In genomic region chr6:4488966-4489365, GRCm38 (mm10) we compare ENCODE assay signal across 10 mouse cellular contexts. TPM values are rescaled to one million over a fixed set of nuclear protein-coding genes. Genes with fewer than 3 reads are reported as not detected.
DNase-seq lines count a peak whose midpoint lies in the region; ATAC-seq and TF ChIP-seq lines count a peak whose summit lies in the region.
"Had no signal": no experiment of that assay in that cellular context is flagged by ENCODE, and none has a peak within 500 bp of the region (broad histone marks: within the 10 kb centered on the region; RNA-seq: fewer than 3 reads in every experiment).

No protein-coding gene starts in this region.

- no peaks in the 10 kb centered on the region for H3K36me3 ChIP-seq in heart, embryonic 15.5 days
- no peaks in the 10 kb centered on the region for H3K36me3 ChIP-seq in embryonic facial prominence, embryonic 15.5 days
- H3K36me3 ChIP-seq in limb, embryonic 13.5 days: no peaks in the 10 kb centered on the region

- H3K27me3 ChIP-seq in heart, embryonic 15.5 days: no peaks in the 10 kb centered on the region
- H3K27me3 ChIP-seq in embryonic facial prominence, embryonic 15.5 days: no peaks in the 10 kb centered on the region
- H3K27me3 ChIP-seq in limb, embryonic 13.5 days: no peaks in the 10 kb centered on the region

- intact Hi-C loops in heart, postnatal 36 days (cut with DNase I): loop anchor here (2.0 to 10.0 kb wide), 3 partner anchors 14 to 484 kb away; partner anchors contain the start of gene Gng11
- intact Hi-C loops in gastrocnemius, postnatal 14 days (cut with DNase I; ENCODE audit: low total_unique reads): no loop called here

- no peak overlapping the region for H3K9ac ChIP-seq in heart, embryonic 15.5 days
- no peak overlapping the region for H3K9ac ChIP-seq in embryonic facial prominence, embryonic 15.5 days
- H3K9ac ChIP-seq in limb, embryonic 13.5 days: no peak overlapping the region; the same call in 1 of the 2 replicates

- no peak for ATAC-seq in heart, embryonic 15.5 days (replicated peaks; ENCODE audit: insufficient number of reproducible peaks, insufficient read depth, low FRiP score, low read depth)
- ATAC-seq in embryonic facial prominence, embryonic 15.5 days (ENCODE audit: insufficient number of reproducible peaks, low FRiP score, low TSS enrichment, low read depth): peak; percentile 8; the same call in 1 of the 2 replicates
- no peak for ATAC-seq in limb, embryonic 13.5 days (ENCODE audit: low FRiP score, low read depth)
- no peak for ATAC-seq in inflammation-experienced regulatory T-cells, adult 6 months

- no peak for DNase-seq in heart, postnatal 36 days
- DNase-seq in gastrocnemius, postnatal 14 days: no peak
- DNase-seq in gastrocnemius, postnatal 25 days: no peak
- DNase-seq: adrenal gland, adult 8-10 months had no signal

- H3K27ac ChIP-seq in heart, embryonic 15.5 days: peak overlapping the region; percentile 78
- H3K27ac ChIP-seq in cortical plate, adult 2 months (ENCODE audit: insufficient read depth, low read length): peak overlapping the region; percentile 36; the same call in 1 of the 2 replicates
- peak overlapping the region; percentile 96 for H3K27ac ChIP-seq in embryonic facial prominence, embryonic 15.5 days (replicated peaks)
- peak overlapping the region; percentile 92 for H3K27ac ChIP-seq in limb, embryonic 13.5 days
- H3K27ac ChIP-seq: macrophage had no signal

- no peak overlapping the region for H3K4me3 ChIP-seq in heart, embryonic 15.5 days
- H3K4me3 ChIP-seq in cortical plate, adult 2 months (ENCODE audit: insufficient read depth, low read length): no peak overlapping the region
- H3K4me3 ChIP-seq in embryonic facial prominence, embryonic 15.5 days (replicated peaks): peak overlapping the region; percentile 22
- no peak overlapping the region; the same call in 1 of the 2 replicates for H3K4me3 ChIP-seq in limb, embryonic 13.5 days

- H3K4me2 ChIP-seq in heart, embryonic 15.5 days: peak overlapping the region; percentile 17
- peak overlapping the region; percentile 41 for H3K4me2 ChIP-seq in embryonic facial prominence, embryonic 15.5 days (replicated peaks)
- peak overlapping the region; percentile 51 for H3K4me2 ChIP-seq in limb, embryonic 13.5 days (replicated peaks)

- TF ChIP-seq CTCF in cortical plate, adult 2 months (IDR thresholded peaks at IDR 0.05; ENCODE audit: extremely low read depth, insufficient read depth, low read length): no peak

- WGBS in heart, embryonic 15.5 days: 19% methylated on average over 1 of the region's 1 CpGs
- 23% methylated on average over 1 of the region's 1 CpGs for WGBS in embryonic facial prominence, embryonic 15.5 days
- WGBS in limb, embryonic 13.5 days: 15% methylated on average over 1 of the region's 1 CpGs

- H3K4me1 ChIP-seq in heart, embryonic 15.5 days (replicated peaks): peaks cover 21% of the 10 kb centered on the region
- no peaks in the 10 kb centered on the region for H3K4me1 ChIP-seq in cortical plate, adult 2 months (ENCODE audit: control insufficient read depth, insufficient read depth, low read length)
- peaks cover 38% of the 10 kb centered on the region for H3K4me1 ChIP-seq in embryonic facial prominence, embryonic 15.5 days
- peaks cover 47% of the 10 kb centered on the region for H3K4me1 ChIP-seq in limb, embryonic 13.5 days

- no peak for TF ChIP-seq POLR2A in cortical plate, adult 2 months (IDR thresholded peaks at IDR 0.05; ENCODE audit: extremely low read depth, insufficient read depth, low read length)

- no peaks in the 10 kb centered on the region for H3K9me3 ChIP-seq in heart, embryonic 15.5 days (replicated peaks)
- H3K9me3 ChIP-seq in embryonic facial prominence, embryonic 15.5 days (replicated peaks): no peaks in the 10 kb centered on the region
- H3K9me3 ChIP-seq in limb, embryonic 13.5 days: no peaks in the 10 kb centered on the region

RNA-seq across cellular contexts. Expression of gene Col1a2, which starts 15.6 kb away (rescaled TPM):
- polyA plus RNA-seq in heart, embryonic 15.5 days (2015; fragmentation: Nextera tagmentation; extraction: Ambion mirVana): 469 and 631 TPM in 2 replicates
- 100 to 1,000 TPM; 137 to 156 TPM for total RNA-seq in heart, postnatal 36 days (2021)
- 6.5 and 8.1 TPM in 2 replicates for polyA plus RNA-seq in cortical plate, adult 2 months (2012; rRNA removed)
- 2,269 and 2,307 TPM in 2 replicates for polyA plus RNA-seq in embryonic facial prominence, embryonic 15.5 days (2015; fragmentation: Nextera tagmentation; extraction: Ambion mirVana)
- polyA plus RNA-seq in limb, embryonic 13.5 days (2015; fragmentation: Nextera tagmentation; extraction: Ambion mirVana): 809 and 883 TPM in 2 replicates
- under 1 TPM in 2 of 3 experiments, not detected in 1; 0.15 to 0.16 TPM for polyA plus RNA-seq in inflammation-experienced regulatory T-cells, adult 6 months (2017; shearing (Covaris generic))
- 1,000 to 10,000 TPM; 2,080 to 2,296 TPM for total RNA-seq in gastrocnemius, postnatal 14 days (2021)
- total RNA-seq in gastrocnemius, postnatal 25 days (2021): 100 to 1,000 TPM; 657 to 809 TPM

Comparison
In these comparisons a context has a peak if more than half of its experiments do, and no peak if none do; other contexts are left out.
1. H3K27ac ChIP-seq: peak in every context shown above with its lines; median percentile 96 in embryonic facial prominence, embryonic 15.5 days; 92 in limb, embryonic 13.5 days; 78 in heart, embryonic 15.5 days; 36 in cortical plate, adult 2 months.
2. RNA of gene Col1a2, which starts 15.6 kb away (polyA plus RNA-seq): 2,269 to 2,307 TPM in embryonic facial prominence, embryonic 15.5 days, 809 to 883 TPM in limb, embryonic 13.5 days and 469 to 631 TPM in heart, embryonic 15.5 days; 6.5 to 8.1 TPM in cortical plate, adult 2 months and 0.15 to 0.16 TPM in inflammation-experienced regulatory T-cells, adult 6 months; every median in the first group is over 10 times any median in the second.
3. Peak in every context shown above with its lines, with median percentiles within 50 percentile points of each other: H3K4me2 ChIP-seq.